Mouse (Mus musculus): ENCODE measurements around the gene Lingo2.

Gene Lingo2

DNA sequence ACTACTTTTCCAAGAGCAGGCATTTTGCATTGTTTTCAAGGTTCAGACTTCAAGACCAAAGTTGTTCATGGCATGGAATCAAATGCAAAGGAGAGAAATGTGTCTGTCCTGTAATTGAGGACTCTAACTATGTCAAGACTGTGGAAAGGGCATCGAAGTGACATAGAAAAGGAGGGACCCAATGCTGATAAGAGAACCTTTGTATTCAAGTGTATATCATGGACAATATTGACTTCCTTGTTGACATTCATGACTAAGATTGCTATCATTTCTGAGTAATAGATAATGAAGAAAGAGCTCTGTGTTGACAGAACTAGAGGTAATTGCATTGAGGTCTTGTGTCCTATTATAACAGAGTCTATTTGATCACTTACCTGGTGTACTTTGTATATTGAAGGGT is 390.6 kb downstream of the Lingo2 start:
- no peak for DNase-seq (ENCODE audit: low spot score in 2 of 2)

DNA sequence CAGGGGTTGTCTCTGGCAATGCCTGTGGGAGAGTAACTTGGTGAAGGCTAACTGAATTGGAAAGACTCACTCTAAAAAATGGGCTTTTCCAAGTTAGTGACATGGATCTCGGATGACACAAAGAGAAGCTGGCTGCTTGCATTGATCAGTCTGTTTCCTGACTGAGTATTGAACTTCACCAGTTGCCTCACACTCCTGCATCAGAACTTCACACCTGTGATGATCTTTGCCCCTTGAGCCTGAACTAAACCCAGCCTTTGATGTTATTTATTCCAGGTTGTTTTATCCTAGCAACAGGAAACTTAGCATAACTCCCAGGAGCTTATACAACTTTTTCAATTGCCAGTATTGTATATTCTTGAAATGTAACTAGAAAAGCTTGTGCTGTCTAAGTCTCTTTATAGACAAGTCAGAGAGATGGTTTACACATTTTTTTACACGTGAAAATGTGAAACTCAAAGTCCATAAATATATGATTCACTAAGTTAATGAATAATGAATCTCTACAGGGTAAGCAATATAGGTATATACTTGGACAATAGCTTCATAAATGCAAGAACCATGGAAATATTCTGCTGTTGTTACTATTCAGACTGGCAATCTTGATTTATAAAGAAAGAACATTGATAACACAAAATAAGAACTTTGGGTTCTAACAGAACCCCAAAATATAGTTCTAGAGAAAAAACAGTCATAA is 410.7 kb downstream of the Lingo2 start:
- no peak for DNase-seq (ENCODE audit: low spot score in 2 of 2)

DNA sequence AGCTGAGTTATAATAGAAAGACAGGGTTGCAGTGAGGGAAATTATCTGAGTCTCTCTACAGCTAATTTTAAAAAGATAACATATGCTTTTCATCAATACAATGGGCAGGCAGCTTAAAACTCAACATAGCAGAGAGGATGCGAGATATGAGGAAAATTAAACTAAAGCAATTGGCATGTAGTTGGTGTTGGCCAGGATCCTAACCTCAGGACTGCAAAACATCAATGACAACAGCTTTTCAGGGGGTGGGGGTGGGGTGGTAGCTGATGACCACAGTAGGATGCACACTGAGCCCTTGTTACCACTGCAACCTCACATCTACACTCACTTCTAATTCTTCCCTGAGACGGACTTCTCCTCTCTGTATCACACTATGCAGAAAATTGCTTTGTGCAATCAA is 417.7 kb downstream of the Lingo2 start:
- no peak for DNase-seq (ENCODE audit: low spot score in 2 of 2)

DNA sequence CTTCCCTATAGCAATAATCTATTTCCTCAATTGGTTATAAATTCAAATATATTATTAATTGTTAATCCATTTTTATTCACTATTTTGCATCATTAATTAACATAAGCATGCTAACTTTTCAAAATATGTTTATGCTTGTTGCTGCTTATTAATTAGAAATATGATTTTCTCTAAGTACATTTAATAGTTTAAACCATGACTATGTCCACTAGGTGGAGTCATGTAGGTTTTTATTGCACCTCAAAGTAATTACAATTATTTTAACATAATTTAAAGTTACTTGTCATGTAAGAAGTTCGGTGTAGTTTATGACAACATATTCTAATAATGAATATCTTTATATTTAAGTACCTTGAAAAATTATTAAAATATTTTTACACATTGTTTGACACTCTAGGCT is 461.3 kb downstream of the Lingo2 start:
- DNase-seq (ENCODE audit: low spot score in 2 of 2): no peak

DNA sequence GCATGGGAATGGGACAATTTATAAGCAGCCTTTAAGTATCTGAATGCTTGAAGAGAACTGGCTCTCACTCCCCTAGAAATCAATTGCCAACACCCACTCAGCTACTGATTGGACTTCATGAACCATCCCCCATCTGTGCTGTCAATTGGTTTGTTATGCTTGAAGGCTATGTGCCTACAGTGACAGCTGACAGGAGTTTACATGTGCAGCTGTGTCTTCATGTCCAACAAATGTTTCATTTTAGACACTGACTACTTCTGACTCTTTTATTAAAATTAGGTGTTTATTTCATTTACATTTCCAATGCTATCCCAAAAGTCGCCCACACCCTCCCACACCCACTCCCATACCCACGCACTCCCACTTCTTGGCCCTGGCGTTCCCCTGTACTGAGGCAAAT is 516.3 kb downstream of the Lingo2 start:
- DNase-seq (ENCODE audit: low spot score in 2 of 2): no peak

DNA sequence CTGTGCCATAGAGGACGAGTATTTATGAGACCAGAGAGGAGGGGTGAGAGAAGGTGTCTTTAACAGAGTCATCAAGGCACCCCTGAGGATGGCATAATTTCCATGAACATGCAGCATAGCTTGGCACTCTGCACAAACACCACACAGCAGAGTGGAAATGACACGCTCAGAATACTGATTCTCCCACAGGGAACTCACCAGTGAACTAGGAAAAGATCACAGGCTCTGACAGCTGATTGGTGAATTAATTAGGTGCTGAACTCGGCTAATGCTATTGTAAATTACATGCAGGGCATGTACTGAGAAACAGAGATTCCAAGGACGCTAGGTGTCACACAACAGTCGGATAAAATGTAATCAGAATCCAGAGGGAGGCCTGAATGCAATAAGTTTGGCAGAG is 525.4 kb downstream of the Lingo2 start:
- DNase-seq (ENCODE audit: low spot score in 2 of 2): no peak

DNA sequence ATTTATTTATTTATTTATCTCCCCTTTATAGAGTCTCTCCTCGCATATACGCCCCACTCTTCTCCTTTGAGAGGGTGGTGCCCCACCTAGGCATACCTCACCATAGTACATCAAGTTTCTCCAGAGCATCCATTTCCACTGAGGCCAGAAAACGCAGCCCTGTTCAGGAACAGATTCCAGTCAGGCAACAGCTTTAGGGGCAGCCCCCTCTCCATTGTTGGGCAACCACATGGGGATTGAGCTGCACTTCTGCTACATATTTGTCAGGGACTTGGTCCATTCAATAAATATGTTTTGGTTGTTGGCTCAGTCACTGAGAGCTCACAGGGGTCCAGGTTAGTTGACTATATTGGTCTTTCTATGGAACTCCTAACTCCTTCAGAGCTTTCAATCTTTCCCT is 544.2 kb downstream of the Lingo2 start:
- no peak for DNase-seq (ENCODE audit: low spot score in 2 of 2)

DNA sequence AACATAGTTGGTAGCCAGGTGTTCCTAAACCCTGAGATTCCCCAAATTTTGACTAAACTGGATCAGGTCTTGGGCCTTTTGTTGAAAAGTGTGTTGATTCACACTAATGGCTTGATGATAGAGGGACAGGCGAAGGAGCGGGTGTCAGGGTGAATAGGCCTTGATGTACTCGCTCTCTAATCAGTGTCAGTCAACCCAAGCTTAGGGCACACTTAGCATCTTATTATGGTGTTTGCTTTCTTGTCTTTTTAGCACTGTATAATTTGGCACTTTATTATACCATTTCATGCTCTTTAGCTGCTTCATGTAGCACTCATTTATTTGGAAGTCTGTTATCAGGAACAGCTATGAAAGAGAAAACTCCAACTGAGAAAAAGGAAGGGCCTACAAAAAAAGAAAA is 582.6 kb downstream of the Lingo2 start:
- no peak for DNase-seq (ENCODE audit: low spot score in 2 of 2)

DNA sequence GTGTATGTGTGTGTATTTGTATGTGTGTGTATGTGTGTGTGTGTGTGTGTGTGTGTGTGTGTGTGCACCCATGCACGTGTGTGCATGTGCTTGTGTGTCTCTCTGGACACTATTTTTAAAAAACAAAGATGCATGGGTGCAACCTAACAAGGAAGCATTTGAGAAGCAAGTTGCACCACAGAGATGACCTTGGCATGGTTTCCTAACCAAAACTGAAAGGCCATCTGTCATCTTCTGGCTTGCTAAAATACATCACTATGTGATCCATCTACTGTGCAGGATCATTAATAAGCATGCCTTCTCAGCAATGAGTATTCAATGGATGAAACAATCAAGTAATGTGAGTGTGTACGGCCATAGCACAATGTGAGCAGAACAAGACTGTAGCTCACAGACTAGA is 597.1 kb downstream of the Lingo2 start:
- DNase-seq (ENCODE audit: low spot score in 2 of 2): no peak

DNA sequence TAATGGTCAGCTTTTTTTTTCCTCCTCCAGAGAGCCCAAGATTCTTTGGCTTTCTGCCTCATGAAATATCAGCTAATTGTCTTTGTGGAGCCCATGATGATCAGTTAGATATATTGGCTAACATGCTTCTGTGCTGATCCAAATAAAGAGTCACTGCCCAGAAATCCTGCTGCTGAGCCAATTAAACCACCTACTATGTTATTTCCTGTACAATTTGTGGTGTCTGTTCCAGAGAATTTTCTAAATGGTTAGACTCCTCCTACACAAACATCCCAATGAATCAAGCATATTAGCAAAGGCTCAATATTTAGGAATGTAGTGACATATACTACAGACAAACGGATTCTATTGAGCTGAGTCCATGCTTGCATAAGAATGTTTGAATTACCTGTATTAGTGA is 619.8 kb downstream of the Lingo2 start:
- no peak for DNase-seq (ENCODE audit: low spot score in 2 of 2)

DNA sequence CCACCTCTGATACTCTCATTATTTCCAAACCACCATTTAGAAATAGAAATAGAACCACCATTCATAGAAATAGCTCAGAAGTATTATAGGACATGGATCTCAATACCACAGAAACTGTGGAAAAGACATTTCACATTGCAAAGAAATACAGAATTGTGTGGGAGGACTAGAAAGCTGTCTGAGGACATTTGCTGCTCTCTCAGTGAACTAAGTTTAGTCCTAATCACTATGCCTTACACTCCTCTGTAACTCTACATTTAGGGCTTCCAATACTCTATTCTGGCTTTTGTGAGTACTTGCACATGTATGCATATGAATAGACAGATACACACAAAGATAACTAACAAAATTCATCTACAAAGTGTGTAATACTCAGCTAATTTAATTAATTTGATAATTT is 625.9 kb downstream of the Lingo2 start:
- no peak for DNase-seq (ENCODE audit: low spot score in 2 of 2)

DNA sequence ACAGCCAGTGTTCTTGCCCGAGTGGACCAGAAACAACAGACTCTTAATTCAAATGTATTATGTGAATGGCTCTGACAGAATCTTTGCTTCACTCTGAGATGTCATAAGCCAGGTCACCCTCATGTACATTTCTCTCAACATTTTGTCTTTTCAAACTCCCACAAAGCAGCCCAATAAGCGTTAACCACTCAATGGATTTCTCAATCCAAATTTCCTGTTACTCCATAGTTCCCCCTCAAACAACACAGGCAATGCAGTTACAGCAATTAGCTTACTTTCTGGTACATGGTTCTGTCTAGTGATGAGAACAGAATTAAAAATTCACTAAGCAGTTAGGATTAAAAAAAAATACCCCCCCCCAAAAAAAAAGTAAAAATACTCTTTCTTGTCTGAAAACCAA is 638.5 kb downstream of the Lingo2 start:
- DNase-seq (ENCODE audit: low spot score in 2 of 2): no peak

DNA sequence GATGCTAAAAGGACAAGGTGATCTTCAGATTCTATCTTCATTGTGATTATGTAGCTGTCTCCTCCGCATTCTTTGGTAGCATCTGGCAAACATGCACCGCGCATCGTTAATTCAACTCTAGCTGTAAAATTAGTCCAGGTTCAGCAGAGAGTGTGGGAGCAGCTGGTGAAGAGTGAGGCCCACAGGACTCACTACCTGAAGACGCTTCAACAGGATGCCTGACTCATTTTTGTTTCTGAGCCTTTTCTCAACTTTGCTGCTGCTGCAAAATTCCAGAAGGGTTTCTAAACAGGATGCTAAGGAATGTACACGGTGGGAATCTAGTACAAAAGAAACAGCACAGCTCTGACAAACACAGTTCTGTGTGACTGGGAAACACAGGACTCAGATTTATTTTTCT is 640.1 kb downstream of the Lingo2 start:
- DNase-seq (ENCODE audit: low spot score in 2 of 2): peak in 1 of 2 experiments; percentile 24

DNA sequence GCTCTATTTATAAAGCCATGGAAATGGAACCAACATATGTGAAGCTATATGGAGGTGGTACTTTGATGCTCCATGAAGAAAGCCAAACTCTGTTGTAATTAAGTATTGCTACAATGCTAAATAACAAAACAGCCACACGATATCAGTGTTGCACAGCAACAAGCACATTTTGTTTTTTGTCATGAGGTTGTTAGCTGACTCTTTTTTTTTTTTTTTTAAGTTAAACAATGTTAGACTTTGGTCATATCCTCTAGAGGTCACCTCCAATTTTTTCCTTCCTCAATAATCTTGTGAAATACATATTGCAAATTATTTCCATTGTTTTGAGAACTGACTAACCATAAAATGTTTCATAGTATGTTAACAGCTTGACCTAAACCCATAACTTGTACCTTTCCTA is 646.3 kb downstream of the Lingo2 start:
- no peak for DNase-seq (ENCODE audit: low spot score in 2 of 2)

DNA sequence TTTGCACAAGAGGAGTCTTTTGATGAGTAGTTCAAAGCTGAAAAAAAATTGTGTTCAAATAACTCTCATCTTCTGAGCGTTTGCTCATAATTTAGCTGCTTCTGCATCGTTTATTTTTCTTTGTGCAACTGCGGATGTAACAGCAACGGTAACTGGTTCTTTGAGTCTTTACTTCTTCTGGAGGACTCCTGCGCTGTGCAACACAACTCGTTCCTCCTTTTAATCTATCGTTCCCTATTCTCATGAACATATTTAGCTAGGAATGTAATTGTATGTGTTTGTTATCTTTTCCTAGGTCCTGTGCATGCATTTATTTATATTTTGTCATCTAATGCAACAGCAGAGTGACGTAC is 661.9 kb downstream of the Lingo2 start:
- no peak for DNase-seq (ENCODE audit: low spot score in 2 of 2)

DNA sequence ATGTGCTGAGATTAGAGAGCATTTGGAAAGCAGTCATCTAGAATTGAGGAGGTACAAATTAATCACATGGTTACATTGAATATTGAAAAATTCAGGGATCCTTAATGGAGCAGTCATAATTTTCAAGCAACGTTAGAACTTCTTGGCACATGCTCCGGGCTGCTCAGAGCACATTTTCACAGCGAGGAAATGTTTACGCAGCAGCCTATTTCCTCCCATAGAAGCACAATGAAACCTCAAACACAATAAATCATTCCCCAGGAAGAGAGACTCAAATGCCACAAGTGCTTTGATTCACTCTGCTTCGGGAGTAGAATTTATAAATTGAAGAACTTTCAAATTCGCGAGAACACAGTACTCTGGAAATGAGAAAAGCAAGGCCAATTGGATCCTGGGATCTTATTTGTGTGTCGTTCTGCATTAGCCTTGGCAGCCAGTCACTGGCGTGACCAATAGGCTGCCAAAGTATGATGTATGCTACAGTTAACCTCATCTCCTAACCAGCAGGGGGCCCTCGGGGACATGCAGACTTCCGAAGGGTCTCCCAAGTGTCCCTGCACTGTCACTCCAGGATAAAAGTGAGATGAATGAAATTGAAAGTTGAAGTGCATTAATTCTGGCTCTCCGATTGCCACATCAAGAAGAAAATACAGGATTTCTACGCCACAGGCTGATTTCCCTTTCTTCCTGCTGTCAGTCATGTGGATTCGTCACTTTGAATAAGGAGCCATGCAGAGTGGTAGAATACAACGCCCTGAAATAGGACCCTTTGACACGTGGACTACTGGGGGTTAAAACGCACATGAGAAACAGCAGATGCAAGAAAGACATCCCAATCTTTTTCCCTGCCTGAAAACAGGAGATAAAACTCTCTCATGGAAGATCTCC is 662.5 kb downstream of the Lingo2 start:
- peak; percentile 59 to 77 for DNase-seq (ENCODE audit: low spot score in 2 of 2)

DNA sequence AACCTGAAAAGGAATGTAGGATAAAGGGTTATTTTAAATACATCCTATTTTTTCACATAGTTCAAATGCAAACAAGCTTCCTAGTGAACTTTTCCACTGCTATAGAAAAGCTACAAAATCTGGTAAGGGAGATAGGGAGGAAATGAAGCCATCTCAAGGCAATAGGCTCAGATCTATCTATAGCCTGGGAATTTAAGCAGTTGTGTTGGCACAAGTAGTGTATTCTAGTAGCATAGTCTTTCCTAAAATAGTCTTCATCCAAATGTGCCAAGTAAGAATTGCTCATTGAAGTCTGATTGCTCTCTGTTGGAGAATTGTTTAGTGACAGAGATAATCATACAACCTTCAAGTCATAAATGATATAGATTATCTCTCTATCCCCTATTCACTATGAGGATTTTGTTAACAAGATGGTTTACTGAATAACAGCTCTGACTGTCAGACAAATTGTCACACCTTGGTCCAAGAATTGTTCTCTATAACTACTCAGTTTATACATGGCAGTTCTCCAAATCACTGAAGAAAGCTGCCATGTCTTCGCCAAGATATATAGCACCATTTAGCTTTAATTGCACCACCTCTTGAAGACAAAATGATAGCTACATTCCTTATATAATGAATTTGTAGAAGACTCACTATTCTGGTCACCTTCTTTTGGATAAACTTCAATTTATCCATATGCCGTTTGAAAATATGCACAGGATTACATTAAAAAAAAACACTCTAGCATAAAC is 688.9 kb downstream of the Lingo2 start:
- peak in 1 of 2 experiments; percentile 20 for DNase-seq (ENCODE audit: low spot score in 2 of 2)

DNA sequence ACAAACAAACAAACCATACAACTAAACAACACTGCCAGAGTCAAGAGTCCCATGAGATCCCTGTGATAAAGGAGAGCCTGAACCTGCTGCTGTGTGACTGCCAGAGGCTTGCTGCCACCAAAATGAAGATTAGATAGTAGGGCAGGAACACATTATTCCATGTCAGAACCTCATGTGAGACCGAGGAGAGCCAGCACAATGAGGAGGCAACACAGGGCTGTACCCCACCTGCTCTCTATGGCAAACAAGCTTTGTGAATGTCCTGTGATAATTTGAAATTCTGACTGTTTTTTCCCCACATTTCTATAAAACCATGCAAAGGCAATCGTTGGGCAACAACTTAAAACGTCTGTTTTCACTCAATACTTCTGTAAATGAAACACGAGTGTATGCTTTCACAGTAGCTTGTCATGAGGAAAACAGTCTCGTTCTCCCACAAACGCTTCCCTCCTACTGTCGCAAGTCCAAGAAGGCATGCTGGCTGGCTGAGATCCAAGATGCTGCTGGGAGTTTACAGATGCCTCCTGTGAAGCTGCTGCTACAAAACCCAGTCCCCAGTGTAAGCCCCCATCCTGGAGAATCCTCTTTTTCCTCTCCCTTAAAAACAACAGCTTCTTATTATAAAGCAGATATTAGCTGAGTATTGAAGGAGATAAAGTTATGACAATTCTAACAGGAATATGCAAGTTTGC is 765.2 kb downstream of the Lingo2 start:
- DNase-seq (ENCODE audit: low spot score in 2 of 2): peak; percentile 42 to 60

DNA sequence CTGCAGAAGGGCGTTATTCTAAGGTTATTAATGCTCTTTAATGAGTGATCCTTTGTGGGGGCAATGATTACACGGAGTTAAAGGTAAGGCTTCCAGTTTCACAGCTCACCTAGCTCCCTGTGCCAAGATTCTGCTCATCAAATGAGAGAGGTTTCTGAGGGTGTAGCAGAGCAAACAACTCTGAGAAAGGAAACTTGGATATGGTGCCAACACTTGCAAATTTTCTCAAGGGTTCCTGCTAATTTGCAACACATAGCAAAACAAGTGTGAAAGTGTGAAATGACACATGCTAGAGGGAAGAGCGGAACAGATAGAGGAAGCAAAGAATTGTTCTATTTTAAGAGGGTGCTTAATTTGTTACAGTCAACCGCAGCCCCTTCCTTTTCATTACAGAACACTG is 767.9 kb downstream of the Lingo2 start:
- peak in 1 of 2 experiments; percentile 45 for DNase-seq (ENCODE audit: low spot score in 2 of 2)

DNA sequence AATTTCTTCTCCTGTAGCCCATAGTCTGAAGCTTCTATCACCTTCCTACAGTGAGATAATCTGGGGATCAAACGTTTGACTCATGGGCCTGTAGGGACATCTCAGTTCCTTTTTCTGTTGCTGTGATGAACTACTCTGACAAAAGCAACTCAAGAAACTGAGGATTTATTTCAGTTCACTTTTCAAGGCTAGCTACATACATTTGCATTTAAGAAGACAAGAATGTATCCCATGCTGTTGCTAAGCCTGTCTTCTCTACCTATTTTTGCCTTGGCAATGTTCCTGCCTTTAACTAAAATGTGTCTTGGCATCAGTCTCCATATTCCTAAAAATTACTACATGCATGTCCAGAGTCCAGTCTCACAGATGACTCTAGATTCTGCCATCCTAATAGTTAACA is 781.4 kb downstream of the Lingo2 start:
- DNase-seq (ENCODE audit: low spot score in 2 of 2): peak in 1 of 2 experiments; percentile 50

DNA sequence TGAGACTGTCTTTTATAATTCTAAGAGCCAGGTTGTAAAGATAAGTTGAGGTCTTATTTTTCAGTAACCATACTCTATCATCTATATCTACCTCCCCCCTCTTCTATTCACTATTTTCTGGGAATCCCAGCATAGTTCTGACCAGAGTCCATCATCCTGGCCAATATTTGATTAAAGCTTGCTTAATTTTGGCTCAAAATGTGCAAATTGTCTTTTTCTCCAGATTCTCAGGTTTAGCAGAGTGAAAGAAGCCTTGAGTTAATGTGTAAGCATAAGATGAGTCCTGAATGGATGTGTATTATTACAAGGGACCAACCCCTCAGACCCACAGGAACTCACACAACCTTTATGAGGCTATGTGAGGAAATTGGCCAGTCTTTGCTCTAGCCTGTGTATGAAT is 820.2 kb downstream of the Lingo2 start:
- DNase-seq (ENCODE audit: low spot score in 2 of 2): no peak

DNA sequence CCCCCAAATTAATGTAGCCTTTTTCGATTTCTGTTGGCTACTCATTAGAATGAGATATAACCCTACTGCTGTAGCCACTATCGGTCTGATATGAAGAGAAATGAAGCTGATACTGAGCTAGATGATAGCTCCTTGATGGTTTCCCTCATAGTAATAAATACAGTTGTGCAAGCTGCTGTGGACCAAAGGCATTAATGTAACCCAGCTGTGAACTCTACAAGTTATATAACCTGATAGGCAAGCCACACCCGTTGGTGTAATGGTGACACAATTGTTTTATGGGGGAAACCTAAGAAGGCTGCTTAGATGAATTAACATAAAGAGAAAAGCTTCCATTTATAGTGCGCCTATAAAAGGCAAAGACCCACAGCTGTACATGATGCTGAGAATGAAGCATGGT is 856.1 kb downstream of the Lingo2 start:
- no peak for DNase-seq (ENCODE audit: low spot score in 2 of 2)
